Mouse (Mus musculus): ENCODE data around the gene Creld1.

Creld1 gene

GRCm38 (mm10) chr6:113483100-113483615 is at the start of gene Creld1:
TSS of gene Creld1 (plus strand) at chr6:113483297.
- DNase-seq (ENCODE audit: low spot score in 2 of 2), result peak; percentile 96 to 97

- DNase-seq (ENCODE audit: low spot score in 2 of 2), result no peak
Measured at GRCm38 (mm10) chr6:113433661-113434060, 49.4 kb upstream of the Creld1 start.

- no peak for DNase-seq (ENCODE audit: low spot score in 2 of 2)
Measured at GRCm38 (mm10) chr6:113434691-113435090, 48.4 kb upstream of the Creld1 start.

- no peak for DNase-seq (ENCODE audit: low spot score in 2 of 2)
Measured at GRCm38 (mm10) chr6:113435664-113436205, 47.4 kb upstream of the Creld1 start, which contains the start of gene Cidec. TSS of gene Cidec (minus strand) at chr6:113435760.

GRCm38 (mm10) chr6:113437135-113437534 is 46.0 kb upstream of the Creld1 start:
- no peak for DNase-seq (ENCODE audit: low spot score in 2 of 2)

GRCm38 (mm10) chr6:113438721-113439430 is 44.2 kb upstream of the Creld1 start:
- DNase-seq (ENCODE audit: low spot score in 2 of 2), result no peak

GRCm38 (mm10) chr6:113440686-113441085 is 42.4 kb upstream of the Creld1 start:
- DNase-seq (ENCODE audit: low spot score in 2 of 2), result no peak

GRCm38 (mm10) chr6:113441147-113441680 is 41.9 kb upstream of the Creld1 start:
- DNase-seq (ENCODE audit: low spot score in 2 of 2), result peak; percentile 26 to 51

GRCm38 (mm10) chr6:113442087-113442441 is 41.0 kb upstream of the Creld1 start:
- DNase-seq (ENCODE audit: low spot score in 2 of 2), result no peak

GRCm38 (mm10) chr6:113442442-113443090 is 40.5 kb upstream of the Creld1 start, which contains the start of gene Jagn1:
TSS of gene Jagn1 (plus strand) at chr6:113442569.
- DNase-seq (ENCODE audit: low spot score in 2 of 2), result peak; percentile 88 to 93

GRCm38 (mm10) chr6:113443091-113443490 is 40.0 kb upstream of the Creld1 start:
- no peak for DNase-seq (ENCODE audit: low spot score in 2 of 2)

- no peak for DNase-seq (ENCODE audit: low spot score in 2 of 2)
Measured at GRCm38 (mm10) chr6:113444207-113444965, 38.7 kb upstream of the Creld1 start.

- no peak for DNase-seq (ENCODE audit: low spot score in 2 of 2)
Measured at GRCm38 (mm10) chr6:113447639-113448038, 35.5 kb upstream of the Creld1 start.

- no peak for DNase-seq (ENCODE audit: low spot score in 2 of 2)
Measured at GRCm38 (mm10) chr6:113451839-113452238, 31.3 kb upstream of the Creld1 start.

- no peak for DNase-seq (ENCODE audit: low spot score in 2 of 2)
Measured at GRCm38 (mm10) chr6:113455007-113455406, 28.1 kb upstream of the Creld1 start.

- DNase-seq (ENCODE audit: low spot score in 2 of 2), result no peak
Measured at GRCm38 (mm10) chr6:113457952-113458534, 25.1 kb upstream of the Creld1 start, which contains the start of gene Il17re. TSS of gene Il17re (plus strand) at chr6:113458484.

GRCm38 (mm10) chr6:113458635-113459034 is 24.5 kb upstream of the Creld1 start:
- no peak for DNase-seq (ENCODE audit: low spot score in 2 of 2)

GRCm38 (mm10) chr6:113464040-113464439 is 19.1 kb upstream of the Creld1 start:
- no peak for DNase-seq (ENCODE audit: low spot score in 2 of 2)

- no peak for DNase-seq (ENCODE audit: low spot score in 2 of 2)
Measured at GRCm38 (mm10) chr6:113465602-113466001, 17.5 kb upstream of the Creld1 start.

GRCm38 (mm10) chr6:113468512-113468911 is 14.6 kb upstream of the Creld1 start:
- DNase-seq (ENCODE audit: low spot score in 2 of 2), result no peak

- DNase-seq (ENCODE audit: low spot score in 2 of 2), result peak; percentile 55 to 73
Measured at GRCm38 (mm10) chr6:113469021-113469420, 14.1 kb upstream of the Creld1 start.
